Mouse (Mus musculus) thymus, adult 2 months (tissue): ENCODE measurements around the gene A130010J15Rik. TPM values are rescaled to one million over a fixed set of nuclear protein-coding genes. Genes with fewer than 3 reads are reported as not detected.
A peak's percentile ranks its signal among the peaks of the same experiment; 100 is the strongest.

Experiments
- DNase-seq: peaks from one replicate; pipeline ENCODE4 v3.0.0; 2021
- H3K27ac ChIP-seq: fragments of 200-500 bp; 2 replicates; pipeline ENCODE4 v1.5.1; 2012; ENCODE audit warnings: low read length, control low read depth; ENCODE audit not compliant: control insufficient read depth, insufficient read depth
- H3K27me3 ChIP-seq: fragments of 200-500 bp; 2 replicates; pipeline ENCODE4 v1.6.1; 2012; ENCODE audit warnings: mild to moderate bottlenecking, low read length, moderate library complexity, mixed read lengths; ENCODE audit not compliant: control insufficient read depth, insufficient read depth
- H3K36me3 ChIP-seq: fragments of 200-500 bp; 2 replicates; pipeline ENCODE4 v1.6.1; 2012; ENCODE audit warnings: mild to moderate bottlenecking, low read length, moderate library complexity; ENCODE audit not compliant: control insufficient read depth, insufficient read depth
- H3K4me1 ChIP-seq: fragments of 200-500 bp; replicated peaks from 2 replicates; pipeline ENCODE4 v1.6.1; 2012; ENCODE audit warnings: low read length; ENCODE audit not compliant: control insufficient read depth, insufficient read depth
- H3K4me3 ChIP-seq: fragments of 200-500 bp; 2 replicates; pipeline ENCODE4 v1.5.1; 2012; ENCODE audit warnings: mild to moderate bottlenecking, low read length, control low read depth, moderate library complexity; ENCODE audit not compliant: control insufficient read depth, insufficient read depth
- CTCF ChIP-seq: fragments of 200-500 bp; IDR thresholded peaks from 2 replicates; pipeline ENCODE4 v1.5.1; 2012; ENCODE audit warnings: mild to moderate bottlenecking, control low read depth, low read length, moderate library complexity, borderline replicate concordance; ENCODE audit not compliant: control insufficient read depth, poor library complexity, insufficient read depth; ENCODE audit errors: extremely low read depth
- POLR2A ChIP-seq: fragments of 200-500 bp; IDR thresholded peaks from 2 replicates; pipeline ENCODE4 v1.6.1; 2012; ENCODE audit warnings: mild to moderate bottlenecking, low read length, control low read depth, moderate library complexity; ENCODE audit not compliant: control insufficient read depth, poor library complexity, insufficient read depth; ENCODE audit errors: extremely low read depth
- WGBS: fragments of 180-500 bp; shearing (Covaris S2); methylation state at CpG from one replicate; pipeline ENCODE4 v1.1.7; 2018; 5-methylcytosine and 5-hydroxymethylcytosine counted together
- polyA plus RNA-seq: library from polyadenylated mRNA; depleted of rRNA; stranded (reverse); fragments of >200 nt; gene quantifications from 2 replicates; pipeline ENCODE4 v1.2.3, GENCODE M21; 2012

The A130010J15Rik gene
- polyA plus RNA-seq, 1 experiment: 7.2 TPM

- no peaks in the 10 kb centered on the region for H3K27me3 ChIP-seq
- H3K4me1 ChIP-seq: peaks cover 18% of the 10 kb centered on the region
- H3K27ac ChIP-seq: peak within 1 kb of the TSS; percentile 70
- peaks cover 16% of the 10 kb centered on the region for H3K36me3 ChIP-seq
- peak within 1 kb of the TSS; percentile 64 for H3K4me3 ChIP-seq
- peak; percentile 64; the same call in 1 of the 2 replicates for TF ChIP-seq POLR2A
- peak; percentile 96 for TF ChIP-seq CTCF
- peak; percentile 97 for DNase-seq
- under 1% methylated on average over 61 of the region's 61 CpGs for WGBS
These were observed 37.9 kb upstream of the A130010J15Rik start, which contains the start of gene Diexf for GRCm38 (mm10) chr1:193129786-193130455. Diexf (minus strand) TSS chr1:193130272.

GRCm38 (mm10) chr1:193130456-193130825 lies 37.4 kb upstream of the A130010J15Rik start:
- WGBS: 59% methylated on average over 11 of the region's 11 CpGs
- peak overlapping the region; percentile 70 for H3K27ac ChIP-seq
- peak; percentile 38 for DNase-seq
- no peaks in the 10 kb centered on the region for H3K27me3 ChIP-seq
- TF ChIP-seq POLR2A: no peak; the same call in 1 of the 2 replicates
- no peak for TF ChIP-seq CTCF
- H3K4me3 ChIP-seq: peak overlapping the region; percentile 1; the same call in 1 of the 2 replicates
- H3K36me3 ChIP-seq: peaks cover 16% of the 10 kb centered on the region
- H3K4me1 ChIP-seq: peaks cover 18% of the 10 kb centered on the region

GRCm38 (mm10) chr1:193130839-193131238 lies 37.0 kb upstream of the A130010J15Rik start:
- Histone ChIP-seq H3K36me3 (peaks cover 16% of the 10 kb centered on the region), H3K27me3 (no peaks in the 10 kb centered on the region), H3K4me1 (peaks cover 18% of the 10 kb centered on the region), H3K27ac (peak overlapping the region; percentile 70), H3K4me3 (no peak overlapping the region)
- TF ChIP-seq POLR2A: no peak
- TF ChIP-seq CTCF: no peak
- 83% methylated on average over 8 of the region's 8 CpGs for WGBS
- no peak for DNase-seq

GRCm38 (mm10) chr1:193131311-193131948 lies 36.4 kb upstream of the A130010J15Rik start:
- Histone ChIP-seq H3K36me3 (peaks cover 16% of the 10 kb centered on the region), H3K27me3 (no peaks in the 10 kb centered on the region), H3K4me3 (no peak overlapping the region), H3K4me1 (peaks cover 18% of the 10 kb centered on the region), H3K27ac (peak overlapping the region; percentile 70)
- TF ChIP-seq CTCF: no peak
- 86% methylated on average over 6 of the region's 6 CpGs for WGBS
- DNase-seq: no peak

DNA sequence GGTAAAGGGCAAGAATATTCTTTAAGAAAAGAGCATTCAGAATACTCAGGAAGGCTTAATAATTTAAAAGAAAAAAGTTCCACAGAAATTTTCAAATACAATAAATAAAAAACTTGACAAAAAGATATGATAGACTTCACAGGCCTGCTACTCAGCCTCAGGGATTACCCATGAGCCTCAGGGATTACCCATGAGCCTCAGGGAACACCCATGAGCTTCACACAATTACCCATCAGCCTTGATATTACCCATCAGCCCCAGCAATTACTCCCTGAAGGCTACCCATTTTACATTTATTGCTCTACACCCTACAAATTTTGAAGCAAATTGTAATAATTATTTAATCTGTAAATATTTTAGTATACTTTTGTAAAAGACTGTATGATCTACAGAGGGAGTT lies 35.5 kb upstream of the A130010J15Rik start:
- no peak for TF ChIP-seq POLR2A
- no peak for TF ChIP-seq CTCF
- DNase-seq: no peak
- H3K27ac ChIP-seq: peak overlapping the region; percentile 62
- H3K36me3 ChIP-seq: peaks cover 8% of the 10 kb centered on the region
- H3K4me1 ChIP-seq: peaks cover 18% of the 10 kb centered on the region
- no peak overlapping the region for H3K4me3 ChIP-seq
- no peaks in the 10 kb centered on the region for H3K27me3 ChIP-seq

DNA sequence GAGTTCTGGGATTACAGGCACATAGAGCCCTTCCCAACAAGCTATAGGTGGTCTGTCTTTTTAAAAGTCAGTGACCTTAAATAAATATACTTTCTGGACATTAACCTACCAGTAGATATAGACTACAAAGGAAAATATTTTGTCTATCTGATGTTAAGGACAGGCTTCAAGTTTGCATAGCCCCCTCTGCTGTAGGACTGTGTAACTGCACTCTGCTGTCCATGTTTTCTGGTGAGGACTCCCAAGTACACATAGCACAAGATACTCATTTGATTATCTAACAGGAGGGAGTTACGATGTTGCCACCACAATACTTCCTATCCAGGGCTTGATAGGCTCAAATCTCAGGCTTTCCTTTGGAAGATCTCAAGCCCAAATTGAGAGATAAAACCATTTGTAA lies 34.1 kb upstream of the A130010J15Rik start:
- TF ChIP-seq CTCF (no peak), POLR2A (no peak)
- Histone ChIP-seq H3K27me3 (no peaks in the 10 kb centered on the region), H3K4me3 (no peak overlapping the region), H3K27ac (no peak overlapping the region), H3K4me1 (peaks cover 14% of the 10 kb centered on the region), H3K36me3 (no peaks in the 10 kb centered on the region)
- DNase-seq: no peak
- WGBS: 100% methylated on average over 1 of the region's 1 CpGs
